Mouse (Mus musculus) intestine, postnatal 0 days (tissue): ENCODE results near the gene Ryr2. TPM values are rescaled to one million over a fixed set of nuclear protein-coding genes. Genes with fewer than 3 reads are reported as not detected.

Experiments
- ATAC-seq: fragments of 200-750 bp; cut with Nextera tagmentation; 2 replicates; pipeline ENCODE4 v1.8.0; 2017; ENCODE audit warnings: mild to moderate bottlenecking, moderate TSS enrichment, moderate library complexity
- H3K27ac ChIP-seq: fragments of 300-500 bp; sonication (generic); 2 replicates; pipeline ENCODE4 v1.5.1; 2014; ENCODE audit warnings: mild to moderate bottlenecking, low read depth, low read length, moderate library complexity
- H3K27me3 ChIP-seq: fragments of 300-500 bp; sonication (generic); replicated peaks from 2 replicates; pipeline ENCODE4 v1.6.1; 2014; ENCODE audit warnings: low read length, mixed read lengths; ENCODE audit not compliant: control insufficient read depth, insufficient read depth
- H3K36me3 ChIP-seq: fragments of 300-500 bp; sonication (generic); 2 replicates; pipeline ENCODE4 v1.6.1; 2014; ENCODE audit warnings: mild to moderate bottlenecking, moderate library complexity; ENCODE audit not compliant: control insufficient read depth, insufficient read depth
- H3K4me1 ChIP-seq: fragments of 300-500 bp; sonication (generic); replicated peaks from 2 replicates; pipeline ENCODE4 v1.6.1; 2014; ENCODE audit warnings: antibody characterized with exemption, low read length, mixed read lengths; ENCODE audit not compliant: control insufficient read depth, insufficient read depth
- H3K4me2 ChIP-seq: fragments of 300-500 bp; sonication (generic); replicated peaks from 2 replicates; pipeline ENCODE4 v1.6.1; 2014; ENCODE audit warnings: low read depth, mild to moderate bottlenecking, moderate library complexity
- H3K4me3 ChIP-seq: fragments of 300-500 bp; sonication (generic); 2 replicates; pipeline ENCODE4 v1.5.1; 2014; ENCODE audit warnings: low read depth, low read length
- H3K9ac ChIP-seq: fragments of 300-500 bp; sonication (generic); 2 replicates; pipeline ENCODE4 v1.6.1; 2014; ENCODE audit warnings: mild to moderate bottlenecking, low read depth, low read length
- H3K9me3 ChIP-seq: fragments of 300-500 bp; sonication (generic); 2 replicates; pipeline ENCODE4 v1.6.1; 2016; ENCODE audit warnings: mixed run types; ENCODE audit not compliant: control insufficient read depth
- CTCF ChIP-seq: sonication (generic); IDR thresholded peaks from 2 replicates; pipeline ENCODE4 v1.5.1; 2016; ENCODE audit warnings: low read depth, mild to moderate bottlenecking, control low read depth, antibody characterized with exemption, moderate library complexity
- WGBS: fragments of 180-500 bp; shearing (Covaris S2); extraction: QIAGEN DNeasy Blood & Tissue Kit; methylation state at CpG from one replicate; pipeline ENCODE4 v1.1.7; 2014; 5-methylcytosine and 5-hydroxymethylcytosine counted together
- polyA plus RNA-seq: library from polyadenylated mRNA; unstranded; fragments of >200 nt; fragmentation: Nextera tagmentation; extraction: Ambion mirVana; gene quantifications from 2 replicates; pipeline ENCODE4 v1.2.1, GENCODE M21; 2015

The Ryr2 gene
- polyA plus RNA-seq, 1 experiment from 2014 or later, result 0.74 TPM

DNA sequence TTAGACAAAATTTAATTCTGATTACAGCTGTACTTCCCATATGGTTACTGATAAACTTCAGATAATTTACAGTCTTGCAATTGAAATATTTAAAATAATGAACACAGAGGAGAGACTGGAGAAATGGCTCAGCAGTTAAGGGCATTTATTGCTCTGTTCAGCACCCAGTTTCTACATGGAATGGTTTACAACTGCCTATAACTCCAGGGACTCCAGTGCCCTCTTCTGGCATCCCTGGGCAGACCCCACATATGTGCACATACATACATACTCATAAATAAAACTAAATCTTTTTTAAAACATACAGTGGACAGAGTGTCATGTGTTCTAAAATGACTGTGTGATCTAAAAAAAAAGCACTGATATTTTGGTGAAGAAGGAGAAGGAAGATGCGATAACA, 262.9 kb downstream of the Ryr2 start:
- Histone ChIP-seq H3K36me3 (no peaks in the 10 kb centered on the region), H3K4me3 (no peak overlapping the region), H3K9me3 (no peaks in the 10 kb centered on the region), H3K27ac (no peak overlapping the region), H3K9ac (no peak overlapping the region), H3K4me2 (no peak overlapping the region), H3K4me1 (no peaks in the 10 kb centered on the region), H3K27me3 (no peaks in the 10 kb centered on the region)
- no peak for TF ChIP-seq CTCF
- ATAC-seq, result no peak
- WGBS, result 100% methylated on average over 1 of the region's 1 CpGs

DNA sequence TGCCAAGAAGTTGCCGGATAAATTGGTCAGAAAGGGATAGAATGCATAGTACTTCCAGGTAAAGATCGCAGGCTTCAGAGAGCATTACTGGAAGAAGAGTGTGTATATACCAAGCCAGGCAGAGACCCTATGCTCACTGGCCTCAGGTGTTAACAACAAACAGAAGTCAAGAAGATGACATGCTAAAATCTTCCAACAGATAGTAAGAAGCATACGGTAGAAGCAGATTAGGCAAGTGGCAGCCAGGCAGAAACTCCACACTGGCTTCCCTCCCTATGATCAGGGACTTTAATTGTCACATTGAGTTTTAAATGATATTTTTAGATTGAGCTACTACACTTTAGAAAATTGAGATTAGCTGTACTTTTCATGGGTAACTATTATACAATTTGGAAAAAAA, 268.9 kb downstream of the Ryr2 start:
- Histone ChIP-seq H3K4me1 (no peaks in the 10 kb centered on the region), H3K27me3 (no peaks in the 10 kb centered on the region), H3K4me2 (no peak overlapping the region), H3K36me3 (no peaks in the 10 kb centered on the region), H3K9ac (no peak overlapping the region), H3K4me3 (no peak overlapping the region), H3K27ac (no peak overlapping the region), H3K9me3 (no peaks in the 10 kb centered on the region)
- WGBS, result 92% methylated on average over 3 of the region's 3 CpGs
- TF ChIP-seq CTCF, result no peak
- ATAC-seq, result no peak

DNA sequence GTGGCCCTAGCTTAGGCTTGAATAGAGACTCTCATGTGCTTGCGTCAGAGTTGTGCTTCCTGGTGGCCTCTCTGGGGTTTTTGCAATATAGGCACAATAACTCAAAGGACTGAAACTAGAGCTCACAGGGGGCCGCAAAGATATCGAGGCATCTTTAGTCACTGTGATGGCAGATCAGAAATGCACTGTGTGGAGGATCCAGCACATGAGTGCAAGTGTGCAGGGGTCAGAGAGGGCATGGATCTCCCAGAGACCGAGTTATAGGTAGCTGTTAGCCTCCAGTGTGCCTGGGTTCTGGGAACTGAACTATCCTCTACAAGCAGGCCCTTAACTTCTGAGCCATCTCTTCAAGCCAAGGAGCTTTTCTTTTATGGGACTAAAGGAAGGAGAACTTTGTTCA, 269.6 kb downstream of the Ryr2 start:
- Histone ChIP-seq H3K9me3 (no peaks in the 10 kb centered on the region), H3K27me3 (no peaks in the 10 kb centered on the region), H3K9ac (no peak overlapping the region), H3K4me3 (no peak overlapping the region), H3K27ac (no peak overlapping the region), H3K36me3 (no peaks in the 10 kb centered on the region), H3K4me1 (no peaks in the 10 kb centered on the region), H3K4me2 (no peak overlapping the region)
- WGBS, result 91% methylated on average over 4 of the region's 4 CpGs
- no peak for ATAC-seq
- TF ChIP-seq CTCF, result no peak

DNA sequence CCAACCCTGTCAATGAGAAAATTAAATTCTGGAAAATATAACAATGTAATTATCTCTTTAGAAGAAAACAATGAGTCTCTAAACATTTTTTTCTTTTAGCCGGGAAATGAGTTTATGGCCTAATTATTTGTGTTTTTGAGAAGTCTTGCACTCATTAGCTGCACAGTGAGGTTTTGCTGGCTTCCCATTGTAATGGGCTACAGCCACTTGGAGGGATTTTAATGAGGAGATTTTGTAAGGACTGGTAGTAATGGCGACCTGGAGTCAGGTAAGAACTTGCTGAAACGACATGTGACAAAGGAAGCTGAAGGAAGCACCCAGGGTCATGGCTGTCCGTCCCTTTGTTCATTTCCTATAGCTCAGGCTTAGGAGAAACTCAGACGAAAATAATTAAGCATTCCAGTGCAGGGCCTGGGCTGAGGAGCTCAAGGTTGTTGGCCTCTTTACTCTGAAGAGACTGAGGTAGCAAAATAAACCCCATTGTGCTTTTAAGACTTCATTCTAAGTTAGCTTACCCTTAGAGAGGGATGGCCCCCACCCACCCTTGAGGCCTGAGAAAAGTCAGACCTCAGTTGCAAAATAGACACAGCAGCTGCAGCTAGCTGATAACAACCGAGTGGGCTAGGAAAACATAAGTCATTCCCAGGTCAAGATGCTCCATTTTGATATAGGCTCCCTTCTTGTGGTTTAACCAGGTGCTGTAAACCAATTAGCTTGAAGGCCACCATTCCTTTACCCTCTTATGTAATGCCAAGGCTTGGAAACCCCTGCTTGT, 270.3 kb downstream of the Ryr2 start:
- no peak for ATAC-seq
- Histone ChIP-seq H3K4me1 (no peaks in the 10 kb centered on the region), H3K4me2 (no peak overlapping the region), H3K9me3 (no peaks in the 10 kb centered on the region), H3K27me3 (no peaks in the 10 kb centered on the region), H3K27ac (no peak overlapping the region), H3K4me3 (no peak overlapping the region), H3K36me3 (no peaks in the 10 kb centered on the region), H3K9ac (no peak overlapping the region)
- no peak for TF ChIP-seq CTCF
- 57% methylated on average over 6 of the region's 6 CpGs for WGBS

DNA sequence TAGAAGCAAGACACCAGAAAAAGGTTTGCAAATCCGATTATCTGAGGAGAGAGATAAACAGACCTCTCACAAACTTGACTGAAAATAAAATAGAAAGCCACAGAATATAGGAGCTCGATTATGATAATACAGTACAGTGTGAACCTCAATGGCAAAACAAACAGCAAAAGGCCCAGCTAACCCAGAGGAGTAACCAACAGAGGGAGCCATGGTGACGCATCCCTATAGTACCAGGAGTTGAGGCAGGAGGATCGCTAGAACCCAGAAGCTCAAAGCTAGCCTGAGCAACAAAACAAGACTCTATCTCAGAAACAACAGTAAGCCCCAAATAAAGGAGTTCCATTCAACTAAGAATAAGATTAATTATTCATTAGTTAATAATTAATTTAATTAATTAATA, 275.5 kb downstream of the Ryr2 start:
- Histone ChIP-seq H3K4me3 (no peak overlapping the region), H3K9ac (no peak overlapping the region), H3K4me1 (no peaks in the 10 kb centered on the region), H3K9me3 (no peaks in the 10 kb centered on the region), H3K4me2 (no peak overlapping the region), H3K27ac (no peak overlapping the region), H3K36me3 (no peaks in the 10 kb centered on the region), H3K27me3 (no peaks in the 10 kb centered on the region)
- 81% methylated on average over 4 of the region's 4 CpGs for WGBS
- no peak for ATAC-seq
- TF ChIP-seq CTCF, result no peak

DNA sequence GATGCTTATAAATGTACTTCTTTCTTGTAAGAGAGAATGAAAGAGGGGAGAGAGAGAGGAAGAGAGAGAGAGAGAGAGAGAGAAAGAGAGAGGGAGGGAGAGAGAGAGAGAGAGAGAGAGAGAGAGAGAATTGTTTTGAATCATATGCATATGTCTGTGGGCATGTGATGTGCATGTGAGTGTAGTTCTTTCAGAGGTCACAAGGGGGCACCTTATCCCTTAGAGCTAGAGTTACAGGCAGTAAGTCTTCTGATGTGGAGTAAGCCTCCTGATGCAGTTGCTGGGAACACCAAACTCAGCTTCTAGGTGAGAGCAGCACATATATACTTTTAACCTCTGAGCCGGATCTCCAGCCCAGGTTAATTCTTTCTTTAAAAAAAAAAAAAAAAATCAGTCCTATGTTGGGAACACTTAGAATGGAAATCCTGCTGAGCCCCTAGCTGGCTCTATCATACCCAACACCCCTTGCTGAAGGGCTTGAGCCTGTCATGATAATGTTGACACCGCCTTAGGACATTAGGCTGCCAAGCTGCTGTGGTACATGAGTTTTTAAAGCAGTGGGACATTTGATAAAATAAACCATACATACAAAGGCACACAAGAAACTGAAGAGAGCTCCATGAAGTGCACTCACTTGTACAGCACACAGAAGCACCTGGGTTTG, 281.1 kb downstream of the Ryr2 start:
- WGBS, result 92% methylated on average over 2 of the region's 2 CpGs

More for the DNA sequence above, 281.1 kb downstream of the Ryr2 start:
- Histone ChIP-seq H3K9me3 (no peaks in the 10 kb centered on the region), H3K4me3 (no peak overlapping the region), H3K4me2 (no peak overlapping the region), H3K36me3 (no peaks in the 10 kb centered on the region), H3K4me1 (no peaks in the 10 kb centered on the region), H3K27ac (no peak overlapping the region), H3K27me3 (no peaks in the 10 kb centered on the region), H3K9ac (no peak overlapping the region)
- TF ChIP-seq CTCF, result peak; percentile 34
- no peak for ATAC-seq
